Mouse (Mus musculus): ENCODE results near the gene Derl3.

DNA sequence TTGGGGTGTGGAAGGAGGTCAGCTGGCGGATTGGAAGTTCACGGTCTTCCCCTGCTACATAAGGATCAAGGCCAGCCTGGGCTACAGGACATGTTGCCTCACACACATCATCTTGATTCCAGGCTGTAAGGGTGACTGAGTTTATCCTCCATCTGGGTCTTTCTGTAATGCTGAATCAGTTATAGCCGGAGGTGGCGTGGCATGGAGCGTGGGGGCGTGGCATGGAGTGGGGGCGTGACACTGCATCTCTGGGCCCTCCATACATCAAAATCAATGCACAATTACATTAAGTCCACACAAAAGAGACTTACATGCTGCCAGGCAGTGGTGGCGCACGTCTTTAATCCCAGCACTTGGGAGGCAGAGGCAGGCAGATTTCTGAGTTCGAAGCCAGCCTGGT lies 12.9 kb upstream of the Derl3 start:
- TF ChIP-seq POLR2A (IDR thresholded peaks at IDR 0.05; ENCODE audit: extremely low read depth, insufficient read depth, low read length) (no peak), CTCF (IDR thresholded peaks at IDR 0.05; ENCODE audit: extremely low read depth, insufficient read depth, low read length) (no peak)
